Mouse (Mus musculus) hindbrain, embryonic 12.5 days (tissue): ENCODE measurements at regions not wholly inside any gene's neighbourhood (a gene's known extent, or its start where the extent isn't known, plus 50 kb on each side); places are given as distances from the start of the nearest gene placed in this dataset.

Source experiments
- ATAC-seq: fragments of 200-750 bp; cut with Nextera tagmentation; 2 replicates; pipeline ENCODE4 v1.8.0; 2017; ENCODE audit warnings: moderate TSS enrichment; ENCODE audit not compliant: low FRiP score
- H3K27ac ChIP-seq: fragments of 300-500 bp; sonication (generic); 2 replicates; pipeline ENCODE4 v1.5.1; 2016; ENCODE audit warnings: mild to moderate bottlenecking
- H3K27me3 ChIP-seq: fragments of 300-500 bp; sonication (generic); 2 replicates; pipeline ENCODE4 v1.6.1; 2016; ENCODE audit warnings: mild to moderate bottlenecking
- H3K36me3 ChIP-seq: fragments of 300-500 bp; sonication (generic); 2 replicates; pipeline ENCODE4 v1.6.1; 2016; ENCODE audit warnings: mild to moderate bottlenecking
- H3K4me1 ChIP-seq: fragments of 300-500 bp; sonication (generic); 2 replicates; pipeline ENCODE4 v1.6.1; 2016
- H3K4me2 ChIP-seq: fragments of 300-500 bp; sonication (generic); replicated peaks from 2 replicates; pipeline ENCODE4 v1.6.1; 2016; ENCODE audit warnings: mild to moderate bottlenecking
- H3K4me3 ChIP-seq: fragments of 300-500 bp; sonication (generic); 2 replicates; pipeline ENCODE4 v1.5.1; 2016; ENCODE audit warnings: mild to moderate bottlenecking
- H3K9ac ChIP-seq: fragments of 300-500 bp; sonication (generic); 2 replicates; pipeline ENCODE4 v1.6.1; 2016; ENCODE audit warnings: mild to moderate bottlenecking, moderate library complexity
- H3K9me3 ChIP-seq: fragments of 300-500 bp; sonication (generic); replicated peaks from 2 replicates; pipeline ENCODE4 v1.6.1; 2016; ENCODE audit warnings: mild to moderate bottlenecking
- WGBS: fragments of 180-500 bp; shearing (Covaris S2); methylation state at CpG from one replicate; pipeline ENCODE4 v1.1.7; 2016; 5-methylcytosine and 5-hydroxymethylcytosine counted together

DNA sequence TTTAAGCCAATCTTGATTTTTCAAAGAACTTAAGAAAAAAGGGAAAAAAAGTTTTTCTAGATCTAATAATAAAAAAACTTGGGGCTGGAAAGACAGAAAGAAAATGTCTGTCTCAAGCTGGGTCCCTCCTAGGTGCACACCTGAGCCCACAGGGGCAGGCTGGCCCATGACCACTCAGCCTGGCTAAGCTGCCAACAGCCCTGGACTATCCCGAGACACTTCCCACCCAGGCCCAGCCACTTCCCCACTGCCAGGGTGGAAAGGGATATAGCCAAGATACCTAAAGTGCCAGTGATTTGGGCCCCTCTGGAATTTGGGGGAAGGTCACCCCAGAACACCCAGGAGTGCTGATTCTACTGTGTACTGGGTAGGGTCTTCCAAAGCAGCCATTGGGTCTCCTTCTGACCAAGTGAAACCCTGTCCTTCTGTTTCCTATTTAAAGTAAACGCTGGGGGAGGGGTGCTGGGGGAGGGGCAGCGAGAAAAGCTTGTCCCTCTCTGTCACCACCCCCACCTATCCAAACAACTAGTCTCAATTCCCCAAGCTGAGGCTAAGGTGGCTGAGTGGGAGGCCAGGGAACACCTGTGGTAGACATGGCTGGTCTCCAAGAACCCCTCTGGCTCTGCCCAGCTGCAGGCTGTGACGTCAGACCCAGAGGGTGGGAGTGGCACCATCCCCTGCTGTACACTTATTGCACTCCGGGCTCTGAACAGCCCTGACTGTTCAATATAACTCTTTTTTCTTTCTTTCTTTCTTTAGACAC lies 62.6 kb downstream of the Mcfd2 start:
- H3K36me3 ChIP-seq = no peaks in the 10 kb centered on the region
- no peak for ATAC-seq
- H3K27me3 ChIP-seq = no peaks in the 10 kb centered on the region
- no peaks in the 10 kb centered on the region for H3K9me3 ChIP-seq
- H3K4me1 ChIP-seq = peaks cover 26% of the 10 kb centered on the region
- H3K27ac ChIP-seq = peak overlapping the region; percentile 40; the same call in 1 of the 2 replicates
- 36% methylated on average over 5 of the region's 5 CpGs for WGBS
- H3K4me3 ChIP-seq = no peak overlapping the region
- no peak overlapping the region for H3K9ac ChIP-seq
- no peak overlapping the region for H3K4me2 ChIP-seq

DNA sequence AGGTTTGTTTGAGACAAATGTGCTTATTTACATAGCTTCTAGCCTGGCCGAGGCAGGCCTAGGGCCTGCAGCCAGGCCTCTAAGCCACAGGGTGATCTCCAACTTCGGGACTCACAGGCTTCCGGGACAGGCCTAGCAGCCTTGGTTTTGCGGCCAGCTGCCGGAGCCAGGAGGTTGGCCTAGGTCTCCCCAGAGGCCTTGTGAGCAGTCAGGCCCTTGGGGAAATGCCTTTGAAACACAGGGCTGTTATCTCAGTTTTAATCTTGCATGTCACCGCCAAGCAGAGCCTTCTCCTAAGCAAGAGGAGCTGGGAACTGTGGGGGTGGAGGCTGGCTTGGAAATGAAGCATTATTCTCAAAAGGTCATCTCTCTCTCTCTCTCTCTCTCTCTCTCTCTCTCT lies 63.2 kb downstream of the Mcfd2 start:
- H3K4me3 ChIP-seq = no peak overlapping the region
- no peaks in the 10 kb centered on the region for H3K27me3 ChIP-seq
- ATAC-seq = peak; percentile 38; the same call in 1 of the 2 replicates
- WGBS = 40% methylated on average over 6 of the region's 6 CpGs
- no peak overlapping the region for H3K4me2 ChIP-seq
- H3K9me3 ChIP-seq = no peaks in the 10 kb centered on the region
- H3K36me3 ChIP-seq = no peaks in the 10 kb centered on the region
- 0 out of 2 replicates have a peak overlapping the region, but pooled peaks have one; percentile 5 for H3K9ac ChIP-seq
- H3K4me1 ChIP-seq = peaks cover 26% of the 10 kb centered on the region
- H3K27ac ChIP-seq = peak overlapping the region; percentile 17; the same call in 1 of the 2 replicates

DNA sequence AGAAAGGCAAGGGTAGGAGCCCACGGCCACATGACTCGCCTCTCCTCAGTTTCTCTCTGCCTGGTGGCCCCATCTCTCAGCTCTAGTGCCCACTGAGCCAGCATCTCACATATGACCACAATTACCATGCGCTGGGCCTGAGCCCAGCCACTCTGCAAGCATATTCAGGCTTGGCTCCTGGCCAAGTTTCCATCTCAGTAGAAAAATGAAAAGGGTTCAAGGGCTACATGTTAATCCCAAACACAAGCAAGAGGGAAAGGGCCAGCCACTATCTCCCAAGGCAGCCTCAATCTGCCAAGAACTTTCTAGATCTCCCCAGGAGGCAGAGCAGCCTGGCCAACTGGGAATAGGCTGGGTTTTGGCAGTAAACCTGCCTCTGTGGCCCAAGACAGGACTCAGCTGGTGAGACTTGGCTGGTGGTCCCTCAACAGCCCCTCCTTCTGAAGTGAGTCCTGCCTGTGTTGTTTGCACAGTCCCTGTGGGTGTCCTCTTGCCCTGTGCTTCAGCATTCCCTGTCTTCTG lies 65.0 kb downstream of the Mcfd2 start:
- Histone ChIP-seq H3K36me3 (no peaks in the 10 kb centered on the region), H3K4me1 (peaks cover 26% of the 10 kb centered on the region), H3K27me3 (no peaks in the 10 kb centered on the region), H3K9ac (no peak overlapping the region), H3K9me3 (no peaks in the 10 kb centered on the region), H3K27ac (peak overlapping the region; percentile 73), H3K4me2 (no peak overlapping the region), H3K4me3 (no peak overlapping the region)
- WGBS = 63% methylated on average over 3 of the region's 3 CpGs
- peak; percentile 59 for ATAC-seq

DNA sequence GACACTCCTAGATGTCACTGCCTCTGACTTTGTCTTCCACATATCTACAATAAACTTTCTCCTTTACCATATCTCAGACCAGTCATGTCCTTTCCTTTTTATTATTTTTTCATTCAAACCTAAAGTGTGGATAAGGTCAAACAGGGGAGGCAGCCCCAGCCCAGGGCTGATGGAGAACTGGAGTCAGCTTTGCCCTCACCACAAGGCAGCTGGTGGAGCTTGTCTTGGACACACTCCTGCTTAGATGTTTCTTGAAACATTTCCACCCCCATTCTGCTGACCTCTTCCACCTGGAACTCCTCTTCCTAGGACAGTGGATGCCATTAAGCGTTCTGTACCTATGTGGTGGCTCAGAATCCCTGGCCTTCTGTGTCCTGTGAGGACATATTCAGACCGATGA lies 65.6 kb downstream of the Mcfd2 start:
- 86% methylated on average over 2 of the region's 2 CpGs for WGBS

DNA sequence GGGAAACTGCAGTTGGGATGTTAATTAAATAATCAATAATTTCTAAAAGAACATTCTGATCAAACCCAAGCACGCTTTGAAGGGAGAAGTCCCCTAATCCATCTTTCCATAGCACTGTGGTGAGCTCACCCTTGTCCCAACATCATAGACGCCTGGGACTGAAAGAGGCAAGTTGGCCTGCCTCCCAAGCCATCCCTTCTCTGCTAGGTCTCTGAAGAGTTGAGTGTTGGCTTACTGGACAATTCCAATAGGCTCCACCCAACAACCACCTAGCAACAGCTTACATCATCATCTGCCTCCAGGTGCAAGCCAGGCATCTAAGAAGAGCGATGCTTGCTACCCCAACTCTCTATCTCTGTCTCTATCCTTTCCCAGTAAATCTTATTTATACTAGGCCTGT lies 66.6 kb downstream of the Mcfd2 start:
- Histone ChIP-seq H3K9me3 (no peaks in the 10 kb centered on the region), H3K4me2 (no peak overlapping the region), H3K36me3 (no peaks in the 10 kb centered on the region), H3K9ac (no peak overlapping the region), H3K4me3 (no peak overlapping the region), H3K27me3 (no peaks in the 10 kb centered on the region), H3K27ac (no peak overlapping the region), H3K4me1 (peaks cover 26% of the 10 kb centered on the region)
- ATAC-seq = no peak
- WGBS = 92% methylated on average over 3 of the region's 3 CpGs

More for the DNA sequence above, 65.6 kb downstream of the Mcfd2 start:
- no peaks in the 10 kb centered on the region for H3K27me3 ChIP-seq
- no peak overlapping the region for H3K9ac ChIP-seq
- H3K4me3 ChIP-seq = no peak overlapping the region
- H3K9me3 ChIP-seq = no peaks in the 10 kb centered on the region
- H3K27ac ChIP-seq = no peak overlapping the region
- no peaks in the 10 kb centered on the region for H3K36me3 ChIP-seq
- ATAC-seq = no peak
- H3K4me2 ChIP-seq = no peak overlapping the region
- peaks cover 26% of the 10 kb centered on the region for H3K4me1 ChIP-seq

DNA sequence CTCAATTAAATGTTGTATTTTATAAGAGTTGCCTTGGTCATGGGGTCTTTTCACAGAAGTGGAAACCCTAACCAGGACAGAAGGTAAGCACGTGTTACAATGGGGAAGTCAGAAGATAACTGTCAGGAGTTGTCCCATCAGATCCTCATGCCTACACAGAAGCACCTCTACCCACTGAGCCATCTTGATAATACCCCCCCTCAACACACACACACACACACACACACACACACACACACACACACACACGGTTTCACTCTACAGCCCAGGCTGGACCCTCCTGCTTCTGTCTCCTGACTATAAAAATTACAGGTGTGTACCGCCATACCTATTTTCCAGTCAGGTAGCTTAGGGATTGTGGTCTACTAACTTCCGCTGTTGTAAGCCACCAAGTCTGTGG lies 68.3 kb downstream of the Mcfd2 start:
- no peak overlapping the region for H3K27ac ChIP-seq

DNA sequence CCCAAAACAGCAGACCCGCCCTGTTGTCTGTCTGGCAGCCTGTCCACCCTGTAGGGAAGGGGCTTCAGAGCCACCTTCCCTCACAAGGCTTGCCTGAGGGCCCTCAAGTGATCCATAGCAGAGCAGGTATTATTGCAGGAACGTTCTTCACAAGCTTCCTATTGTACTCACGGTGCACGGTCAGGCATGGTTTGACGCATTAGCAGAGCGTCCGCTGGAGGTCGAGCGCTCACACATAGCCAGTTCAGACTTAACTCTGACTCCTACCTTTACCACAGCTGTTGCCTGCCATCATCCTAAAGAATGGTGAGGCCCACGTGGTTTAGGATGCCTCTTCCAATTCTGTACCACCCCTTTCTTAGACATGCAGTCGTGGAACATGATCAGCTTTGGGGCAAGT lies 71.1 kb downstream of the Mcfd2 start:
- no peak overlapping the region for H3K4me3 ChIP-seq
- H3K36me3 ChIP-seq = no peaks in the 10 kb centered on the region
- no peak overlapping the region for H3K4me2 ChIP-seq
- no peaks in the 10 kb centered on the region for H3K4me1 ChIP-seq
- no peaks in the 10 kb centered on the region for H3K9me3 ChIP-seq
- H3K27me3 ChIP-seq = no peaks in the 10 kb centered on the region
- 69% methylated on average over 11 of the region's 11 CpGs for WGBS
- no peak overlapping the region for H3K27ac ChIP-seq
- no peak for ATAC-seq
- no peak overlapping the region for H3K9ac ChIP-seq

More for the DNA sequence above, 68.3 kb downstream of the Mcfd2 start:
- no peaks in the 10 kb centered on the region for H3K36me3 ChIP-seq
- no peaks in the 10 kb centered on the region for H3K9me3 ChIP-seq
- no peak overlapping the region for H3K9ac ChIP-seq
- H3K27me3 ChIP-seq = no peaks in the 10 kb centered on the region
- H3K4me1 ChIP-seq = peaks cover 18% of the 10 kb centered on the region
- H3K4me3 ChIP-seq = no peak overlapping the region
- no peak overlapping the region for H3K4me2 ChIP-seq
- WGBS = 94% methylated on average over 4 of the region's 4 CpGs
- no peak for ATAC-seq

DNA sequence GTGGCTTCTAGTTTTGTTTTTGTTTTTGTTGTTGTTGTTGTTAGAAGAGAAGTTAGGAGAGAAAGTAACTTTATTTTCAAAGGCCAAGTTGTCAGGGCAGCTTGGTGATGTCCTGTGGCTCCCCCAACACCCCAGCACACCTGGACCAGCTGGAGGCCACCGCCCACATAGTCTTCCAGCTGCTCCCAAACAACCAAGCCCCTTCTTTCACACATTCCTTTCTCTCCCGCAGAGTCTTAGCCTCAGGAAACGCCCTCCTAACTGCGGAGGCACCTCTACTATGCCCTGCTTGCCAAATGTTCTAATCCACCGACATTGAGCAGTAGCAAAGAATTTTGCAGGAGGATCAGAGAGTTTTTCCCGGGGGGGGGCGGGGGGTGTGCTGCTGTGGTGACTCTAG lies 72.3 kb downstream of the Mcfd2 start:
- WGBS = 16% methylated on average over 7 of the region's 7 CpGs

DNA sequence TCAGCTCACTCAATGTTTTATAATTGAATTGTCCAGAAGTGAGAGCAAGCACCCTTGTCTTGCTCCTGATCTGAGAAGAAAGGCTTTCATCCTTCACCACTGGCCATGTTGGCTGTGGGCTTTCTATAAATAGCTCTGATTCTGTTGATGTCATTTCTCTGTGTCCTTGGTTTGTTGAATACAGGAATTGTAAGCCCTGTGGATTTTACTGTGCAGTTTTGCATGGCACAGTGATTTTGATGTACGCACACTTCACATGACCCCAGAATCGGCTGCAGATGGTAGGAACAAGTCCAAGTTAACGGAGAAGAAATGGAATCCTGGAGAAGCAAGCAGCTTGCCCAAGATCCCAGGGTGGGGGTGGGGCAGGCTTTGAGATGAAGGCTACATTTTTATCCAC lies 76.1 kb downstream of the Mcfd2 start:
- Histone ChIP-seq H3K4me1 (peaks cover 18% of the 10 kb centered on the region), H3K4me3 (no peak overlapping the region), H3K9ac (no peak overlapping the region), H3K36me3 (no peaks in the 10 kb centered on the region), H3K27ac (no peak overlapping the region), H3K9me3 (no peaks in the 10 kb centered on the region), H3K4me2 (no peak overlapping the region), H3K27me3 (no peaks in the 10 kb centered on the region)
- ATAC-seq = no peak
- WGBS = 87% methylated on average over 3 of the region's 3 CpGs

More for the DNA sequence above, 72.3 kb downstream of the Mcfd2 start:
- Histone ChIP-seq H3K4me2 (no peak overlapping the region), H3K27me3 (no peaks in the 10 kb centered on the region), H3K36me3 (no peaks in the 10 kb centered on the region), H3K4me3 (no peak overlapping the region), H3K27ac (no peak overlapping the region), H3K9ac (no peak overlapping the region), H3K4me1 (no peaks in the 10 kb centered on the region), H3K9me3 (no peaks in the 10 kb centered on the region)
- ATAC-seq = no peak
